Mouse (Mus musculus) CH12.LX (cell line): ENCODE data around the gene Jpt2.
"Not testable (repeated sequence)": the region's sequence is repeated elsewhere in the genome, so short reads cannot be mapped to it uniquely, and the experiment has no call there.

Experiments
- CHD2 ChIP-seq: IDR thresholded peaks from 2 replicates; pipeline ENCODE4 v1.6.1; 2011; ENCODE audit warnings: low read length, improper control_type of control experiment
- CTCF ChIP-seq, 2 experiments: IDR thresholded peaks in 1 of 2; conservative IDR thresholded peaks in 1 of 2; 2 replicates each; pipeline ENCODE4 v1.5.1; 2011 to 2012; ENCODE audit warnings: low read depth in 2 of 2, low read length in 2 of 2, improper control_type of control experiment in 1 of 2, inconsistent platforms in 1 of 2, mild to moderate bottlenecking in 1 of 2, moderate library complexity in 1 of 2
- ELF1 ChIP-seq: IDR thresholded peaks from 2 replicates; pipeline ENCODE4 v1.6.1; 2014; ENCODE audit warnings: low read depth, mild to moderate bottlenecking, inconsistent platforms, low read length, improper control_type of control experiment
- EP300 ChIP-seq: IDR thresholded peaks from 2 replicates; pipeline ENCODE4 v1.6.1; 2011; ENCODE audit warnings: low read length, improper control_type of control experiment
- GABPA ChIP-seq: IDR thresholded peaks from 2 replicates; pipeline ENCODE4 v1.6.1; 2012; ENCODE audit warnings: low read depth, low read length, improper control_type of control experiment, inconsistent platforms; ENCODE audit not compliant: insufficient replicate concordance
- MAFK ChIP-seq: IDR thresholded peaks from 2 replicates; pipeline ENCODE4 v1.6.1; 2011; ENCODE audit warnings: low read length, improper control_type of control experiment; ENCODE audit not compliant: insufficient replicate concordance
- MXI1 ChIP-seq: IDR thresholded peaks from 2 replicates; pipeline ENCODE4 v1.6.1; 2011; ENCODE audit warnings: mild to moderate bottlenecking, low read depth, low read length, improper control_type of control experiment
- NRF1 ChIP-seq: IDR thresholded peaks from 2 replicates; pipeline ENCODE4 v1.6.1; 2014; ENCODE audit warnings: low read depth, mild to moderate bottlenecking, inconsistent platforms, low read length, improper control_type of control experiment, moderate library complexity
- PAX5 ChIP-seq: IDR thresholded peaks from 2 replicates; pipeline ENCODE4 v1.6.1; 2012; ENCODE audit warnings: low read length, inconsistent platforms, mixed read lengths
- SIN3A ChIP-seq: IDR thresholded peaks from 2 replicates; pipeline ENCODE4 v1.6.1; 2012; ENCODE audit warnings: low read length, improper control_type of control experiment, inconsistent platforms
- TBP ChIP-seq: conservative IDR thresholded peaks from 2 replicates; pipeline ENCODE4 v1.6.1; 2011; ENCODE audit warnings: low read depth, low read length, improper control_type of control experiment
- TCF12 ChIP-seq: IDR thresholded peaks from 2 replicates; pipeline ENCODE4 v1.6.1; 2014; ENCODE audit warnings: low read depth, mild to moderate bottlenecking, inconsistent platforms, low read length, improper control_type of control experiment
- ZMIZ1 ChIP-seq: IDR thresholded peaks from 2 replicates; pipeline ENCODE4 v1.6.1; 2012; ENCODE audit warnings: low read depth, mild to moderate bottlenecking, inconsistent platforms, low read length, improper control_type of control experiment

- not testable (repeated sequence) for TF ChIP-seq GABPA, CHD2, MAFK, PAX5, MXI1, TCF12, TBP, SIN3A, EP300, NRF1, ZMIZ1, ELF1
- TF ChIP-seq CTCF (conservative IDR thresholded peaks at IDR 0.05 in 1 of 2, IDR thresholded peaks at IDR 0.05 in 1 of 2; ENCODE audit: low read depth in 2 of 2, low read length in 2 of 2) = peak; percentile 27 to 60; a peak in 3 of 4 replicates
Observed at GRCm38 (mm10) chr17:24942453-24942852, 18.0 kb downstream of the Jpt2 start.
